Mouse (Mus musculus) midbrain, embryonic 10.5 days (tissue): ENCODE data around the gene Tspyl3. TPM values are rescaled to one million over a fixed set of nuclear protein-coding genes. Genes with fewer than 3 reads are reported as not detected.

Experiments
- DNase-seq: peaks from one replicate; pipeline ENCODE4 v3.0.0-alpha.2; 2017; ENCODE audit warnings: low spot score
- H3K27ac ChIP-seq: fragments of 300-500 bp; sonication (generic); replicated peaks from 2 replicates; pipeline ENCODE4 v1.5.1; 2016; ENCODE audit warnings: mild to moderate bottlenecking
- H3K27me3 ChIP-seq: fragments of 300-500 bp; sonication (generic); 2 replicates; pipeline ENCODE4 v1.6.1; 2016; ENCODE audit warnings: low read depth, mild to moderate bottlenecking; ENCODE audit not compliant: poor library complexity, severe bottlenecking
- H3K36me3 ChIP-seq: fragments of 300-500 bp; sonication (generic); 2 replicates; pipeline ENCODE4 v1.6.1; 2016; ENCODE audit warnings: mild to moderate bottlenecking, moderate library complexity
- H3K4me1 ChIP-seq: fragments of 300-500 bp; sonication (generic); 2 replicates; pipeline ENCODE4 v1.6.1; 2016
- H3K4me3 ChIP-seq: fragments of 300-500 bp; sonication (generic); 2 replicates; pipeline ENCODE4 v1.5.1; 2016; ENCODE audit warnings: mild to moderate bottlenecking, moderate library complexity
- H3K9me3 ChIP-seq: fragments of 300-500 bp; sonication (generic); replicated peaks from 2 replicates; pipeline ENCODE4 v1.6.1; 2016; ENCODE audit warnings: mild to moderate bottlenecking
- WGBS: fragments of 180-500 bp; shearing (Covaris S2); methylation state at CpG from one replicate; pipeline ENCODE4 v1.1.7; 2016; 5-methylcytosine and 5-hydroxymethylcytosine counted together
- polyA plus RNA-seq: library from polyadenylated mRNA; unstranded; fragments of >200 nt; fragmentation: Nextera tagmentation; extraction: Ambion mirVana; gene quantifications from 2 replicates; pipeline ENCODE4 v1.2.1, GENCODE M21; 2016

The Tspyl3 gene
- polyA plus RNA-seq, 1 experiment from 2014 or later: 7.3 TPM

DNA sequence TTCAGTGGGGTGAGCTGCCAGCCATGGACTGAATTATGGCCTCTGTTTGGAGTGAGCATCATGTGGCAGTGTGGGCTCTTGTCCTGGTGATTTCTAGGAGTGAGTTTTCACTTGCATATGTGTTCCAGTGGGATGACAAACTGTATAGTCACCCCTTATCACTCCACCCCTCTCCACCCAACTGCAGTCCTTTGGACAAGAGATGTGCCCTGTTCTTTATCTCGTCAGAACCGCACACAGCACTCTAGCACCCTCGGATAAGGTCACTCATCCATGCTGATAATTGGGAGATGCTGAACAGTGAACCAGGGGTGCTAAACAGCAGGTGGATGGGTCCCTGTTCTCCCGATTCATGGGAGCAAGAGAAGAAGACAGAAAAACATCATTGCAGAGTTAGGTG is 3.6 kb downstream of the Tspyl3 start:
- Histone ChIP-seq H3K9me3 (no peaks in the 10 kb centered on the region), H3K27me3 (no peaks in the 10 kb centered on the region), H3K4me3 (no peak overlapping the region), H3K36me3 (0 out of 2 replicates have a peak, but pooled peaks cover under 1% of the 10 kb centered on the region), H3K4me1 (peaks cover 15% of the 10 kb centered on the region), H3K27ac (no peak overlapping the region)
- WGBS: 89% methylated on average over 4 of the region's 4 CpGs
- DNase-seq: no peak

DNA sequence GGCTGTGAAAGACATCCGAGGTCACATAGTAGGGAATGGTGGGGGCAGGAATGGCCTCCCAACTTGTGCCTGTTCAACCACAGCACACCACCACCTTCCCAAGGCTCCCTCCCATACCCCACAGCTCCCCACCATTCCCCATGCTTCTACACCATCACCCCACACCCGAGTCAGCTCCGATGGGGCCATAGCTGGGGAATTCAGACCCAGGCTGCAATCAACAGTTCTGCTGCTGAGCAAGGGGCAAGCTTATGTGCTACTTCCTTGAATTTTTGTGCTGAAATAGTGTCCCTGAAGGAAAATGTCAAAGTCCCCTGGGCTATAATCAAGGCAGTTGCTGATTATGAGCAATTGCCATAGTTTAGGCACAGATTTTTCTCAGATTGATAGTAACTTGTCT is 6.7 kb downstream of the Tspyl3 start:
- Histone ChIP-seq H3K27me3 (no peaks in the 10 kb centered on the region), H3K36me3 (no peaks in the 10 kb centered on the region), H3K27ac (no peak overlapping the region), H3K4me3 (no peak overlapping the region), H3K9me3 (no peaks in the 10 kb centered on the region), H3K4me1 (no peaks in the 10 kb centered on the region)
- whole genome bisulfite sequencing: 87% methylated on average over 3 of the region's 3 CpGs
- no peak for DNase-seq

DNA sequence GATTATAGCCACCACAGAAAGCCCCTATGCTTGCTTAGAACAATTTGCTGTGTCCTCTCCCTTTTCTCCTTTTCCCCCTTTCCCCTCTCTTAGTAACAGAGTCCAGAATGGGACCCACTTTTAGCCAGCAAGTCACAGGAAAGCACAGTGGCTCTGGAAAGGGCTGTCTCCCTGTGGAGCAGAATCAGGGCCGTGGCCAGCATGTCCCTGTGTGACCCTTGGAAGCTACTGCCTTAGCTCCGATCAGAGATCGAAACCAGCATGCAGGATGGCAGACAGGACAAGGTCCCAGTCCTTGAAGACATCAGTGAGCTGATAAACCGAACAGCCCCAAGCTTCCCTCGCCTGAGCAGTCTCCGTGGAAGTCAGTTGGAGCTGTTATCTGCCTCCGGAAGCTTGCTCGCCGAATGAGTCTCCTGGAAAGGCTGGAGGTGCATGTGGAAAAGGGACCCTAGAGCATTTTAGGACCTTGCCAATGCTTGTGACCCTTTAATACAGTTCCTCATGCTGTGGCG is 7.4 kb downstream of the Tspyl3 start:
- Histone ChIP-seq H3K4me3 (no peak overlapping the region), H3K9me3 (no peaks in the 10 kb centered on the region), H3K4me1 (no peaks in the 10 kb centered on the region), H3K36me3 (no peaks in the 10 kb centered on the region), H3K27ac (no peak overlapping the region), H3K27me3 (no peaks in the 10 kb centered on the region)
- WGBS: 87% methylated on average over 10 of the region's 10 CpGs
- DNase-seq: no peak

DNA sequence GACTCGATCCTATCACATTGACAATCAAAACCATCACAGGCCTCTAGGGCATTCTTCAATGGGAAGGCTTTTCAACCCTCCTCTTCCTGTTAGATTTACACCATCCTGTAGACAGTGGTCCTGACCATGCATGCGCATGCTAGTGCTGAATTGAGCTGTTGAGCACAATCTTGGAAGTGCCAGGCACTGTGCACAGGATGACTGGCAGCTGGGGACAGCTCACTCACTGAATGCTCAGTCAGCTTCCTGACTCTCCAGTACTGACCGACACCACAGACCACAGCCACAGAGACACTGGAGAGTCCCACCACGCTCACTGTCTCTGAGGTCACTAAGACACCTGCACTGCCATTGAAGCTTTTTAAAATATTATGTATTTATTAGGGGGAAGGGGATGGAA is 9.8 kb downstream of the Tspyl3 start:
- Histone ChIP-seq H3K36me3 (peaks cover 4% of the 10 kb centered on the region; the same call in 1 of the 2 replicates), H3K9me3 (no peaks in the 10 kb centered on the region), H3K27me3 (no peaks in the 10 kb centered on the region), H3K27ac (no peak overlapping the region), H3K4me3 (no peak overlapping the region), H3K4me1 (no peaks in the 10 kb centered on the region)
- WGBS: 93% methylated on average over 4 of the region's 4 CpGs
- DNase-seq: no peak

DNA sequence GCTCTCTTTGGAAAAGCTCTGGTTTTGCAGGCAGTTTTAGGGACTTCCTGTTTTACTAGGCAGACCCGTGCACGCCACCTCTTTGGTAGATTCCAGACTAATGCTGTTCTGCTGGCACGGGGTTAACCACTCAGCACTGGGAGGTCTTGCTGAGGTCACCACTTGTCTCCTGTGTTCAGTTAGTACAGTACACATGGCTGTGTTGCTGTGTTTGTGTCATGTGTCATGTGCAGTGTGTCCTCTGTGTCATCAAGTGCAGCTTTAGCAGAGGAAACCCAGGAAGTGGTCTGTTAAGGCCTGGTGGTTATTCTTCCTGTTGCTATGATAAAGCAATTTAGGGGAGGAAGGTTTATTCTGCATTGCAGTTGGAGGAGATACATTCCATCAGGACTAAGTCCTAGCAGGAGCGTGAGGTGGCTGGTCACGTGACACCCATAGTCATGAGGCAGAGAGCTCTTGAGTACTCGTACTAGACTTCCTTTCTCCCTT is 10.4 kb downstream of the Tspyl3 start:
- H3K27ac ChIP-seq: no peak overlapping the region
- no peak for DNase-seq
- H3K4me1 ChIP-seq: no peaks in the 10 kb centered on the region
- H3K27me3 ChIP-seq: no peaks in the 10 kb centered on the region
- no peak overlapping the region for H3K4me3 ChIP-seq
- WGBS: 81% methylated on average over 6 of the region's 6 CpGs
- H3K9me3 ChIP-seq: no peaks in the 10 kb centered on the region
- H3K36me3 ChIP-seq: peaks cover 10% of the 10 kb centered on the region

DNA sequence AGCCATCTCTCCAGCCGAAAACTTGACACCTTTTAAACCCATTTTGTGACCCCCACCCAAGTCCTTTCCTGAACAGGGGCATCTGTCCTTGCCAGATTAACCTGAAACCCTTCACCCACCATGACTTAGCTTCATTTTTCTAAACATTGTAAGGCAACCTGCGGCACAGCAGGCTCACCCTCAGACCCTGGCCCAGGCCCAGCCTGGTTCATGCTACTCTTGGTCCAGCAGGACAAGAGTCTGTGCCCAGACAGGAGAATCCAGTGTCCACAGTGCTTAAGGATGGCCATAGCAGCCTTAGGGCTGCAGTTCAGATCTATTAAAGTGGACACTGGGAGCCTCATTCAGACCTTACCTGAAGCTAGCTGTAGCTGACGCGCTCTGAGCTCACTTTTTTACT is 11.9 kb downstream of the Tspyl3 start:
- Histone ChIP-seq H3K27ac (no peak overlapping the region), H3K4me1 (no peaks in the 10 kb centered on the region), H3K4me3 (no peak overlapping the region), H3K36me3 (peaks cover 24% of the 10 kb centered on the region), H3K27me3 (no peaks in the 10 kb centered on the region), H3K9me3 (no peaks in the 10 kb centered on the region)
- WGBS: 92% methylated on average over 4 of the region's 4 CpGs
- DNase-seq: no peak

DNA sequence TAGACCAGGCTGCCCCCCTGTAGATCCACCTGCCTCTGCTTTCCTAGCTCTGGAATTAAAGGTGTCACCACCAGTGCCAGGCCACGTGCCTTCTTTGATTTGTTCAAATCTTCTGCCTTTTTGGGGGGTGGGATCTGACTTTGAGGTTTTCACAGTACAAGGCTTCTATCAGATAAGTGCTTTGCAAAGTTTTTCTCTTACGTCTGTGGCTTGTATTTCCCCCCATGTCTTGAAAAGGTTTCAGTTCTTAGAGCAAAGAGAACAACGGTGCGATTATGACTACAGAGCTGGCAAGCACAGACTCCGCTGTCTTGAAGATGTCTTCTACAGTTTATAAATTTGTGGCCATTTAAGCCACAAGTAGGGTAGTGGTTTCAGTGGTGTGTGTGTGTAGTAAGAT is 13.8 kb downstream of the Tspyl3 start:
- H3K9me3 ChIP-seq: no peaks in the 10 kb centered on the region
- no peaks in the 10 kb centered on the region for H3K27me3 ChIP-seq
- H3K27ac ChIP-seq: no peak overlapping the region
- no peak for DNase-seq
- H3K4me3 ChIP-seq: no peak overlapping the region
- H3K4me1 ChIP-seq: no peaks in the 10 kb centered on the region
- WGBS: 93% methylated on average over 5 of the region's 5 CpGs
- peaks cover 43% of the 10 kb centered on the region for H3K36me3 ChIP-seq

DNA sequence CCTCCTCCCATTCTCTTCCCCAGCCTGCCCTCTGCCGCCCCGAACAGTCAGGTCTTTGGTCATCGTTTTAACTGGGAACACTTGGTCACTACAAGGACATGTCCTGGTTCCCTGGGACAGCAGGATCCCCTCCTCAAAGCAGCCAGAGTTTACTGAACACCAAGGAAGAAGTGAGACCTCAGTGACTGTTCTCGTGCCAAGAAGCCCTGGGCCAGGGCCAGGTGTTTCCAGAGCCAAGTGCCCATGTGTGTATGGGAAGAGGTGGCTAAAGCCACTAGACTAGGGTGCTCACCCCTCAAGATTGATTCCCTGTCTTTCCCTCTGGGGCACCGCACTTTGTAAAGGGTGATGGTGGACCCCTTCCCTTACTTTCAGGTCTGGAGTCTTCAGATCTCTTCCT is 16.0 kb downstream of the Tspyl3 start:
- peaks cover 65% of the 10 kb centered on the region for H3K36me3 ChIP-seq
- DNase-seq: no peak
- 89% methylated on average over 5 of the region's 5 CpGs for WGBS

DNA sequence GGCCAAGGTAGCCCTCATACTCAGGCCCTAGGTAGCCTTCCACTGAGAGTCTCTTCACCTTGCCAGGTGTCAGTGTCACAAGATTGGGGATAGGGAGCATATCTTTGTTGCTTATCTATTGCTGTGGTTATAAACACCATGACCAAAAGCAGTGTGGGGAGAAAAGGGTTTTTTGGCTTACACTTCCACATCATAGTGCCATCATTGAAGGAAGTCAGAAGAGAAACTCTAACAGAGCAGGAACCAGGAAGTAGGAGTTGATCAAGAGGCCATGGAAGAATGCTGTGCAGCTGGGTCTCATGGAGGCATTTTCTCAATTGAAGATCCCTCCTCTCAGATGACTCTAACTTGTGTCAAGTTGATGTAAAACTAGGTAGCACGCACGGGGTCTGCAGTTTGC is 17.1 kb downstream of the Tspyl3 start:
- Histone ChIP-seq H3K27ac (no peak overlapping the region), H3K4me3 (no peak overlapping the region), H3K4me1 (0 out of 2 replicates have a peak, but pooled peaks cover 3% of the 10 kb centered on the region), H3K36me3 (peaks cover 76% of the 10 kb centered on the region), H3K27me3 (no peaks in the 10 kb centered on the region), H3K9me3 (no peaks in the 10 kb centered on the region)
- 88% methylated on average over 2 of the region's 2 CpGs for WGBS
- no peak for DNase-seq

More for the DNA sequence above, 16.0 kb downstream of the Tspyl3 start:
- no peak overlapping the region for H3K4me3 ChIP-seq
- H3K27me3 ChIP-seq: no peaks in the 10 kb centered on the region
- no peak overlapping the region for H3K27ac ChIP-seq
- H3K4me1 ChIP-seq: no peaks in the 10 kb centered on the region
- H3K9me3 ChIP-seq: no peaks in the 10 kb centered on the region

DNA sequence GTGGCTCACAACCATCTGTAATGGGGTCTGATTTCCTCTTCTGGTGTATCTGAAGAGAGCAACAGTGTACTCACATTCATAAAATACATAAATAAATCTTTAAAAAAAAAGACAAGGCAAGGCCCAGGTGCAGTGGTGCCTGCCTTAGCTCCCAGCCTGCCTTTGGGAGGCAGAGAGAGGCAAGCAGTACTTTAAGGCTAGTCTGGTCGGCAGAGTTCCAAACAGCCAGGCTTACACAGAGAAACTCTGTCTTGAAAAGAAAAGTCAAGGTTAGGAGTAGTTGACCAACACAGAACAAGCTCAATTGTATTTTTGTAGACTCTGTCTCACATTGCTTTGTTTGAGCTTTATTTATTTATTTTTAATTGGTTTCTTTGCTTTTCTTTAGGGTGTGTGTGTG is 22.5 kb downstream of the Tspyl3 start:
- no peaks in the 10 kb centered on the region for H3K27me3 ChIP-seq
- H3K27ac ChIP-seq: no peak overlapping the region
- no peak for DNase-seq
- H3K4me3 ChIP-seq: no peak overlapping the region
- no peaks in the 10 kb centered on the region for H3K9me3 ChIP-seq
- peaks cover 9% of the 10 kb centered on the region for H3K4me1 ChIP-seq
- 82% methylated on average over 1 of the region's 1 CpGs for WGBS
- H3K36me3 ChIP-seq: peaks cover 95% of the 10 kb centered on the region

DNA sequence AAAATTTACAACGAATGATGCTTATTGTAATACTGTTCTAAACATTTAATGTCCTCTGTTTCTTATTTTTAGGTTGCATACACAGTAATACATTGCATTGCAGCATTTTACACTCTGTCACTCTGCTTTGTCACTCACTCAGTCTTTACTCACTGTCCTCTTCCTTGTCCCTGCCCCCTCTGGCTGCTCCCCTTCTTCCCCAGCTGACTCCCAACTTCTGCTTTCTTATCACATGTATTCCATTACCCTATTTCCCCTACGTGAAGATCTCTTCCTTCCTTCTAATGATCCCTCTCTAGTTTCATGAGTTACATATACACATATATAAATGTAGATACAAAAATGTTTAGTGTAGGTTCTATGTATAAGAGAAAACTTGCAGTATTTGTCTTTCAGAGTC is 26.1 kb downstream of the Tspyl3 start:
- H3K27ac ChIP-seq: no peak overlapping the region
- H3K4me3 ChIP-seq: no peak overlapping the region
- WGBS: 94% methylated on average over 2 of the region's 2 CpGs
- DNase-seq: no peak
- H3K27me3 ChIP-seq: no peaks in the 10 kb centered on the region
- peaks cover 9% of the 10 kb centered on the region for H3K4me1 ChIP-seq
- H3K36me3 ChIP-seq: peaks cover 92% of the 10 kb centered on the region
- no peaks in the 10 kb centered on the region for H3K9me3 ChIP-seq

DNA sequence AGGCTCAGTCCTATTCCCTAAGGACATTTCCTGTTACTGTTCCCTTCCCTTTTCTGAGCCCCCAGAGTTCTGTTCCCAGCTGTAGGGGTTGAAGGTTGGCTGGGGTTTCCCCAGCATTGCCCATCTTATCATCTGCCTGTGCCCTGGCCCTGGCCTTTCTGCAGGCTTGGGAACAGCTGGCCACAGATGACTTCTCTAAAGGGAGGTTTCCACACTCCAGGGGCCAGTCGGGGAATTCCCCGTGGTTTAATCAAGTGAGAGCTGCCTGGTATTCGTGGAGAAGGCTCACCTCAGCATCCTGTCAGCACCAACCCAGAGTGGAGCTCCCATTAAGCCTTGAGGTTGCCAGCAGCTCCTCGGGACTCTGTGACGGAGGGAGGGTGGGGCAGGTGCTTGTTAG is 26.8 kb downstream of the Tspyl3 start:
- peaks cover 7% of the 10 kb centered on the region for H3K4me1 ChIP-seq
- no peak overlapping the region for H3K27ac ChIP-seq
- peaks cover 91% of the 10 kb centered on the region for H3K36me3 ChIP-seq
- DNase-seq: no peak
- no peaks in the 10 kb centered on the region for H3K27me3 ChIP-seq
- WGBS: 88% methylated on average over 5 of the region's 5 CpGs
- no peak overlapping the region for H3K4me3 ChIP-seq
- no peaks in the 10 kb centered on the region for H3K9me3 ChIP-seq

DNA sequence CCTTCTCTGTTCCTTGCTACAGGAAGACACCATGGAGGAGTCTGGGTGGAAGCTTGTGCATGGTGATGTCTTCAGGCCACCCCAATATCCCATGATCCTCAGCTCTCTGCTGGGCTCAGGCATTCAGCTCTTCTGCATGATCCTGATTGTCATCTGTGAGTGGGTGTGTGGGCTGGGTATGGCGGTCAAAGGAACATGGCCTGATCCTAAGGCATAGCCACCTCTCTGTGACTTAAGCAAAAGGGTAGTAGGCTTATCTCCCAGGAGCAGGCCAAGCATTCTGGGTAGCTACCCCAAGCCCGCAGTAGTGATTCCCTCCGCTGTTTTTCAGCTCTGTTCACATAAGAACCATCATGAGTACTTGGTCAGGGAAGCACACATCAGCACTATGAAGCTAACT is 31.0 kb downstream of the Tspyl3 start:
- no peak overlapping the region for H3K27ac ChIP-seq
- no peaks in the 10 kb centered on the region for H3K9me3 ChIP-seq
- no peak overlapping the region for H3K4me3 ChIP-seq
- DNase-seq: no peak
- WGBS: 96% methylated on average over 3 of the region's 3 CpGs
- H3K36me3 ChIP-seq: peaks cover 96% of the 10 kb centered on the region
- no peaks in the 10 kb centered on the region for H3K27me3 ChIP-seq
- no peaks in the 10 kb centered on the region for H3K4me1 ChIP-seq

DNA sequence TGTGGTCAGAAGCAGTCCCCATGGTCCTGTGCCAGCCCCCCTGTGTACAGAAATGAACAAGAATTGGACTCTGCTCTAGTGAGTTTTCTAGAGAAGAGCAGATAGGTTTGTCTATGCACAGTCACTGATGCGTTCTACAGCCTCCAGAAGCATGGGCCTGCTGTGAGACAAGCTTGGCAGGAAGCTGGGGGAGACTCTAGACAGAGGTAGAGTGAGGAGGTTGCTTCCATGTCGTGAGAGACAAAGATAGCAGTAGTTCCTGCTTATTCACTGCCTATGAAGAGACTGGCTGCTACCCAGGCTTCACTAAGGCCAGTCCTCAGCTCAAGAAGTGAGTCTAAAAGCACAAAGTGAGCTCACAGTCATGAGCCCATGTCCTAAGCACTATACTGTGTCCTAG is 34.0 kb downstream of the Tspyl3 start:
- WGBS: 86% methylated on average over 2 of the region's 2 CpGs
- peaks cover 97% of the 10 kb centered on the region for H3K36me3 ChIP-seq
- H3K27me3 ChIP-seq: no peaks in the 10 kb centered on the region

More for the DNA sequence above, 34.0 kb downstream of the Tspyl3 start:
- DNase-seq: no peak
- Histone ChIP-seq H3K27ac (no peak overlapping the region), H3K4me3 (no peak overlapping the region), H3K4me1 (no peaks in the 10 kb centered on the region), H3K9me3 (no peaks in the 10 kb centered on the region)
